Mouse (Mus musculus) kidney, adult 2 months (tissue): ENCODE measurements around the gene Serpina12. TPM values are rescaled to one million over a fixed set of nuclear protein-coding genes. Genes with fewer than 3 reads are reported as not detected.
A peak's percentile ranks its signal among the peaks of the same experiment; 100 is the strongest.

Experiments
- DNase-seq: peaks from one replicate; pipeline ENCODE4 v3.0.0; 2021
- H3K27ac ChIP-seq: fragments of 200-500 bp; 2 replicates; pipeline ENCODE4 v1.5.1; 2012; ENCODE audit warnings: low read depth, low read length, control low read depth, inconsistent platforms; ENCODE audit not compliant: insufficient read depth
- H3K27me3 ChIP-seq: fragments of 200-500 bp; replicated peaks from 2 replicates; pipeline ENCODE4 v1.6.1; 2012; ENCODE audit warnings: mild to moderate bottlenecking, moderate library complexity, low read length, inconsistent platforms; ENCODE audit not compliant: control insufficient read depth, insufficient read depth
- H3K36me3 ChIP-seq: fragments of 200-500 bp; 2 replicates; pipeline ENCODE4 v1.6.1; 2012; ENCODE audit warnings: mild to moderate bottlenecking, moderate library complexity, low read length, inconsistent platforms; ENCODE audit not compliant: control insufficient read depth, insufficient read depth
- H3K4me1 ChIP-seq: fragments of 200-500 bp; 2 replicates; pipeline ENCODE4 v1.6.1; 2011; ENCODE audit warnings: low read length; ENCODE audit not compliant: control insufficient read depth, insufficient read depth
- H3K4me3 ChIP-seq: fragments of 200-500 bp; 2 replicates; pipeline ENCODE4 v1.5.1; 2011; ENCODE audit warnings: mild to moderate bottlenecking, low read depth, low read length, control low read depth; ENCODE audit not compliant: insufficient read depth
- CTCF ChIP-seq: fragments of 200-500 bp; conservative IDR thresholded peaks from 2 replicates; pipeline ENCODE4 v1.5.1; 2011; ENCODE audit warnings: low read depth, mild to moderate bottlenecking, control low read depth, low read length, moderate library complexity, mixed read lengths; ENCODE audit not compliant: insufficient read depth, insufficient read length
- POLR2A ChIP-seq: fragments of 200-500 bp; IDR thresholded peaks from one replicate; pipeline ENCODE4 v1.6.1; 2011; ENCODE audit warnings: low read depth, low read length, control low read depth
- WGBS: fragments of 180-500 bp; shearing (Covaris S2); methylation state at CpG from one replicate; pipeline ENCODE4 v1.1.7; 2018; 5-methylcytosine and 5-hydroxymethylcytosine counted together
- polyA plus RNA-seq: library from polyadenylated mRNA; depleted of rRNA; stranded (reverse); fragments of >200 nt; gene quantifications from 2 replicates; pipeline ENCODE4 v1.2.3, GENCODE M21; 2012

The Serpina12 gene
- polyA plus RNA-seq, 1 experiment = not detected

DNA sequence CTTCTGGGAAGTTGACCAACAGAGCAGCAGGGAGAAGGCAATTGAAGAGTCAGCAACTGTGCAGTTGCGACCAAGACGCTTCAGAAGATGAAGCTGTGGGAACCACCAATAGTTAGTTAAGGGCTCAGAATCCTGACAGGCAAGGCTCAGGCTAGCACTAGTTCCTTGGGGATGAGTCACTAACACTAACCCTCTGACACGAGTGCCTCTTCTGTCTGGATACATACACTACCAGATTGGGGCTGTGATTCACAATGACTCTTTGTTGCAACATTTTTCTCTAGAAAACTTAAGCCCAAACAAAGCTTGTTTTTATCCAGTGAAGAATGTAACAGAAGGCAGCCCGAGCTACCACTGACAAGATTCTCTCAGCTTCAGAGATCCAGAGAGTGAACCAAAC lies 20.8 kb upstream of the Serpina12 start:
- no peaks in the 10 kb centered on the region for H3K36me3 ChIP-seq
- TF ChIP-seq POLR2A (no peak), CTCF (no peak)
- no peak overlapping the region for H3K27ac ChIP-seq
- 75% methylated on average over 4 of the region's 4 CpGs for WGBS
- H3K27me3 ChIP-seq = no peaks in the 10 kb centered on the region
- H3K4me1 ChIP-seq = no peaks in the 10 kb centered on the region
- no peak for DNase-seq
- no peak overlapping the region for H3K4me3 ChIP-seq

DNA sequence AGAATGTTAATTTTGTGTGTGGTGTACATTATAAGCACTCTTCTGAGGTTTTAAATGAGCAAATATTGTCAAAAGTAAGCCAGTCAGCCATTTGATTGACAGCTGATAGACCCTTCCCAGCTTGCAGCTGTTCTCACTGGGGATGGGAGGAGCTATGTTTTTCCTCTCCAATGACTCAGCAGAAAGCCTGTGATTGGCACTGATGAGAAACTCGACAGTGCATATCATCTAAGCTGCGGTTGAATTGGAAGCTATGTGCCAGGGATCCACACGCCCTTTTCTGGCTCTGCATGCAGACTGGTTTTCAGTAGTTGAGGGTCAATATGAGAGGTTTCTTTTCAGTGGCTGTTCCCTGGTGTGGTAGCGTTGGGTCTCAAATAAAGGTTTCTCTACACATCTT lies 20.3 kb upstream of the Serpina12 start:
- H3K27ac ChIP-seq = no peak overlapping the region
- no peak overlapping the region for H3K4me3 ChIP-seq
- H3K36me3 ChIP-seq = no peaks in the 10 kb centered on the region
- no peaks in the 10 kb centered on the region for H3K4me1 ChIP-seq
- WGBS = 37% methylated on average over 4 of the region's 4 CpGs
- DNase-seq = no peak
- no peak for TF ChIP-seq CTCF
- no peak for TF ChIP-seq POLR2A
- H3K27me3 ChIP-seq = no peaks in the 10 kb centered on the region

DNA sequence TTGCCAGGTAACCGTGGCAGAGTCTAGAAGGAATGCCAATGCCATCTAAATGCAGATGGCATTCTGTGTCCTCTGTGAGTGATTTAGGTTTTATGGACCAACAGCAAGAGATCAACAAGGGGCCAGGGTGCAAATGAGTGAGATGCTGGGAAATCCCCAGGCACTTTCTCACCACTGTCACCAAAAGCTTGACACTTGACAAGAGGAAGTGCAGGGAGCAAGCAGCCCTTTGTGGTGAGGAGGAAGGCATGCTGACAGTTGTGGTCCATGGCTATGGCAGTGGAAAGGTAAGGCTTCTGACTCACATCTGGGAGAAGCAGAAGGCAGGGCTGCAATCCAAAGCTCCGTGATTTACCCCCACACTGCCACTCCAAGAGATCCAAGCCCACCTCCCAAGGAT lies 17.6 kb upstream of the Serpina12 start:
- TF ChIP-seq CTCF (no peak), POLR2A (no peak)
- WGBS = 45% methylated on average over 2 of the region's 2 CpGs
- DNase-seq = no peak
- Histone ChIP-seq H3K4me1 (no peaks in the 10 kb centered on the region), H3K36me3 (no peaks in the 10 kb centered on the region), H3K27me3 (no peaks in the 10 kb centered on the region), H3K27ac (no peak overlapping the region), H3K4me3 (no peak overlapping the region)

DNA sequence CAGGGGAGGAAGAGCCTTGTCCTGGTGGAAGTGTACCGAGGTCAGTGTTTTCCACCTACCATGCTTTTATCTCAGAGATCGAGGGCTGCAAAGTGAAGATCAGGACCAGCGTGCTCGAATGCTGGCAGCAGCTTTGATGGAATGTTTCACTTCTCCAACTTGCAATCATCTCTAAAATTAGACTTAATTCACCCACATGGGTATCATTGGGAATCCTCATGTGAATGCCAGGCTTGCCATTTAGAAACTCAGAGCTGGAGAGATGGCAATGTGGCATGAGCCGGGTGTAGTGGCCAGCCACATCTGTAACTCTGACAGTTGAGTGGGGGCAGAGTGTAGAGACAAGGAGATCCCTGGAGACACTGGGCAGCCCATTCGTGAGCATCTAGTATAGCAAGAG lies 15.9 kb upstream of the Serpina12 start:
- no peak overlapping the region for H3K4me3 ChIP-seq
- no peaks in the 10 kb centered on the region for H3K27me3 ChIP-seq
- no peak overlapping the region for H3K27ac ChIP-seq
- TF ChIP-seq CTCF (no peak), POLR2A (no peak)
- WGBS = 75% methylated on average over 6 of the region's 6 CpGs
- no peak for DNase-seq
- H3K36me3 ChIP-seq = no peaks in the 10 kb centered on the region
- H3K4me1 ChIP-seq = no peaks in the 10 kb centered on the region

DNA sequence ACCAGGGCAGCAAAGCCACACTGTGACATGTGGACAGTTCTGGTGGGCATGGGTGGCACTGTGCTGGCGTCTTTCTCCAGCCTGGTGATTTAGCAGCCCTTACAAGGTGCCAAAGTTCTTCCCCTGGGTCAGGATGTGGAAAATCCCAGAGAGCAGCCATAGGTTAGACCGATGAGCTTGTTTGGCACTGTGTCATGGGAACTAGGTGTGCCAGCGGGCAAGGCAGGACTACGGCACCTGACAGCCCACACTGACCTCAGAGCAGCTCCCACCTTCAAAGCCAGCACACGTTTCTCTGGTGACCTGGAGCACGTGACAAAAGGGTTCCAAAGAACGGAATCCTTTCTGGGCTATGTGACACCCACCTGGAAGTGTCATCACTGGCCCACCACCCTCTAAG lies 13.3 kb upstream of the Serpina12 start:
- H3K27ac ChIP-seq = no peak overlapping the region
- TF ChIP-seq POLR2A (no peak), CTCF (no peak)
- H3K36me3 ChIP-seq = no peaks in the 10 kb centered on the region
- H3K4me1 ChIP-seq = no peaks in the 10 kb centered on the region
- no peaks in the 10 kb centered on the region for H3K27me3 ChIP-seq
- DNase-seq = no peak
- WGBS = 78% methylated on average over 7 of the region's 7 CpGs
- H3K4me3 ChIP-seq = no peak overlapping the region

DNA sequence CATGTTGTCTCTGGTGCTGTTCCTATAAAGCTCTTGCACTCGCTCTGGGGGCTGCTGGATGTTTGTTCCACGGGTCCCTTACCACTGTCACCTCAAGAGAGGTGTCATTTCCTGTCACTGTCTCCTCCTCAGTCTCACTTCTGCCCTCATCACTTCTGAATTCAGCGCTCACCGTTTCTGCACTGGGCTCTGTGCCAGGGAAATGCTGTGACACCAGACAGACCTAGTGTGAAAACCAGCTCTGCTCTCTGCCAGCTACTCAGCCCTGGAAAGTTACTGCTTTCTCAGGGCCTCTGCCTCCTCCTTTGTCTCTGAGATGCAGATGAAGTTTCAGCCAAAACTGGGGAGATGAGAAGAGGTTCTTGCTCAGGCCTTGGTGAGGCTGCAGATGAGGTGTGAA lies 12.8 kb upstream of the Serpina12 start:
- Histone ChIP-seq H3K27me3 (no peaks in the 10 kb centered on the region), H3K4me3 (no peak overlapping the region), H3K36me3 (no peaks in the 10 kb centered on the region), H3K27ac (no peak overlapping the region), H3K4me1 (no peaks in the 10 kb centered on the region)
- TF ChIP-seq POLR2A (no peak), CTCF (no peak)
- peak; percentile 7 for DNase-seq
- 20% methylated on average over 4 of the region's 4 CpGs for WGBS

DNA sequence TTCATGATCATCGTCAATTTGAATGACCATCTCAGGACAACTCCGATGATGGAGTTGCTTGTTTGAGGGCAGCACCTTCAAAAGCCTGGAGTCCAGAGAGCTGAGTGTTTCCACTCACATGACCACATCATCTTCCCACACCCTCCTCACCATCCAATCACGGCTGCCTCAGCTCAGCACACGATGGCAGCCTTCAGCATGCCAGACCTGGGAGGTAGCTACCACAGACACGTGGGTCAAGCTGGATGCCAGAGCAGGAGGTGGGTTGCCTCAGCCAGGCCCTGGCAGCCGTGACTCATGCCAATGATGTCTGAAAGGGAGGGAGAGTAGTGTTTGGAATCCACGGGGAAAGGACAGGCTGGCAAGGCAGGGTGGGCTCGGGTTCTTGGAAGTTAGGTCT lies 11.5 kb upstream of the Serpina12 start:
- WGBS = 73% methylated on average over 8 of the region's 8 CpGs
- TF ChIP-seq CTCF = no peak
- TF ChIP-seq POLR2A = no peak
- Histone ChIP-seq H3K36me3 (no peaks in the 10 kb centered on the region), H3K27me3 (no peaks in the 10 kb centered on the region), H3K4me1 (no peaks in the 10 kb centered on the region), H3K27ac (no peak overlapping the region), H3K4me3 (no peak overlapping the region)
- DNase-seq = no peak

DNA sequence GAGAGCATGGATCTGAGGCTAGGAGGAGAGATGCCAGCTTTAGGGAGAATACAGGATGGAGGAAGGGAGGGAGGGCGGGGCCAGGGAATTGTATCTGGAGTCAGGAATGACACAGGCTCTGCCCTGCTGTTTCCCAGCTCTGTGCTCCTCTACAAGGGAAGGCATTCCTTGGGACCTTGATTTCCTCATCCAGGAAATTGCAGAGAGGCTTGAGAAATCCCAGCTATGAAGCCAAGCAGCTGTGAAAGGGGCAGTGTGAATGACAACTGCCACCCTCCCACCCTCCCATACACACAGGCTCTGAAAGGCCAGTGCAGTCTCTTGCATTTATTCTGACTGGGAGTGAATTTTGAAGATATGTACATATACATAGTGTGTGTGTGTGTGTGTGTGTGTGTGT lies 9.8 kb upstream of the Serpina12 start:
- H3K27me3 ChIP-seq = no peaks in the 10 kb centered on the region
- WGBS = 50% methylated on average over 1 of the region's 1 CpGs
- TF ChIP-seq POLR2A (no peak), CTCF (no peak)
- no peaks in the 10 kb centered on the region for H3K4me1 ChIP-seq
- no peak for DNase-seq
- H3K36me3 ChIP-seq = no peaks in the 10 kb centered on the region
- no peak overlapping the region for H3K4me3 ChIP-seq
- no peak overlapping the region for H3K27ac ChIP-seq
